Mouse (Mus musculus) small intestine, adult 2 months (tissue): Measurements from ENCODE around the gene Dnajc2. TPM values are rescaled to one million over a fixed set of nuclear protein-coding genes. Genes with fewer than 3 reads are reported as not detected.
"Not testable (repeated sequence)": the region's sequence is repeated elsewhere in the genome, so short reads cannot be mapped to it uniquely, and the experiment has no call there.

Source experiments
- H3K27ac ChIP-seq: fragments of 200-500 bp; 2 replicates; pipeline ENCODE4 v1.5.1; 2012; ENCODE audit warnings: low read depth, low read length, control low read depth, inconsistent platforms; ENCODE audit not compliant: insufficient read depth
- H3K27me3 ChIP-seq: fragments of 200-500 bp; 2 replicates; pipeline ENCODE4 v1.6.1; 2012; ENCODE audit warnings: mild to moderate bottlenecking, moderate library complexity, low read length, inconsistent platforms; ENCODE audit not compliant: control insufficient read depth, insufficient read depth
- H3K36me3 ChIP-seq: fragments of 200-500 bp; 2 replicates; pipeline ENCODE4 v1.6.1; 2012; ENCODE audit warnings: mild to moderate bottlenecking, low read length, control low read depth, inconsistent platforms; ENCODE audit not compliant: control insufficient read depth, insufficient read depth
- H3K4me1 ChIP-seq: fragments of 200-500 bp; 2 replicates; pipeline ENCODE4 v1.6.1; 2012; ENCODE audit warnings: low read length, inconsistent platforms, mixed read lengths; ENCODE audit not compliant: control insufficient read depth, insufficient read depth, insufficient read length
- H3K4me3 ChIP-seq: fragments of 200-500 bp; 2 replicates; pipeline ENCODE4 v1.5.1; 2012; ENCODE audit warnings: low read depth, mild to moderate bottlenecking, control low read depth, inconsistent platforms, low read length, moderate library complexity
- CTCF ChIP-seq: fragments of 200-500 bp; IDR thresholded peaks from 2 replicates; pipeline ENCODE4 v1.5.1; 2012; ENCODE audit warnings: low read depth, mild to moderate bottlenecking, control low read depth, inconsistent platforms, low read length, moderate library complexity, mixed read lengths; ENCODE audit not compliant: insufficient replicate concordance, insufficient read length; ENCODE audit errors: extremely low read depth
- POLR2A ChIP-seq: fragments of 200-500 bp; IDR thresholded peaks from 2 replicates; pipeline ENCODE4 v1.6.1; 2012; ENCODE audit warnings: low read depth, mild to moderate bottlenecking, control low read depth, inconsistent platforms, low read length, moderate library complexity
- WGBS: fragments of 180-500 bp; shearing (Covaris S2); methylation state at CpG from one replicate; pipeline ENCODE4 v1.1.7; 2018; 5-methylcytosine and 5-hydroxymethylcytosine counted together
- polyA plus RNA-seq: library from polyadenylated mRNA; depleted of rRNA; stranded (reverse); fragments of >200 nt; gene quantifications from 2 replicates; pipeline ENCODE4 v1.2.3, GENCODE M21; 2012; rRNA removed

Dnajc2 gene
- polyA plus RNA-seq, 1 experiment, result 9.2 TPM

DNA sequence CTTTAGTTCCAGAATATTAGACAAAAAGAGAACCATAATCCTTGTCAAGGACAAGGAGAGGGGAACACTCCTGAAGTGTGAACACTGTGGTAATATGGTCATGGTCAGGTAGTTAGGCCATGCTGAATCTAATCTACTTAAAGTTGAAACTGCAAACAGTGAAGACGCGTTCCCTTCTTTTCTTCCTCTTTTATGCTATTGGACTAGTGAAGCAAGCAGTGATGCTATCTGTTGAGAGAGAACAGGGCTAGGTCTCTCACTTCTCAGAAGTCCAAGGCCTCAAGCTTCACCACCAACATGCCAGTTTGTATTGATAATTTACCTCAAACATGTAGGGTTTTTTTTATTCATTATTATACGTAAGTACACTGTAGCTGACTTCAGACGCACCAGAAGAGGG lies 70.6 kb downstream of the Dnajc2 start:
- H3K27me3 ChIP-seq, result no peaks in the 10 kb centered on the region
- H3K27ac ChIP-seq, result no peak overlapping the region
- TF ChIP-seq POLR2A (no peak), CTCF (no peak)
- no peaks in the 10 kb centered on the region; the same call in 1 of the 2 replicates for H3K4me1 ChIP-seq
- 87% methylated on average over 4 of the region's 4 CpGs for WGBS
- no peaks in the 10 kb centered on the region for H3K36me3 ChIP-seq
- no peak overlapping the region for H3K4me3 ChIP-seq

- Histone ChIP-seq H3K27ac (no peak overlapping the region), H3K36me3 (no peaks in the 10 kb centered on the region), H3K27me3 (no peaks in the 10 kb centered on the region), H3K4me3 (no peak overlapping the region), H3K4me1 (no peaks in the 10 kb centered on the region; the same call in 1 of the 2 replicates)
- WGBS, result 65% methylated on average over 13 of the region's 13 CpGs
- TF ChIP-seq POLR2A (no peak), CTCF (no peak)
These were observed 72.8 kb downstream of the Dnajc2 start for GRCm38 (mm10) chr5:21712127-21712715.

GRCm38 (mm10) chr5:21708011-21708410 lies 77.0 kb downstream of the Dnajc2 start:
- not testable (repeated sequence) for H3K27ac ChIP-seq, H3K36me3 ChIP-seq, H3K4me1 ChIP-seq, H3K27me3 ChIP-seq, H3K4me3 ChIP-seq
- WGBS, result 84% methylated on average over 8 of the region's 8 CpGs

Other genes starting within 250 kb of the Dnajc2 start
- 0.37 and 0.56 TPM in 2 replicates for gene Lrrc17, start 241.7 kb downstream of the Dnajc2 start, polyA plus RNA-seq
- not detected in 2 replicates for gene Fbxl13, start 139.6 kb downstream of the Dnajc2 start, polyA plus RNA-seq
- gene Armc10, start 139.4 kb downstream of the Dnajc2 start, polyA plus RNA-seq, result 12.0 and 31.8 TPM in 2 replicates
- 0.85 and 1.3 TPM in 2 replicates for gene Napepld, start 83.9 kb downstream of the Dnajc2 start, polyA plus RNA-seq
- 9.2 and 14.6 TPM in 2 replicates for gene Pmpcb, start 48.1 kb downstream of the Dnajc2 start, polyA plus RNA-seq
- 4.4 and 8.7 TPM in 2 replicates for gene Psmc2, start within 50 bp of the Dnajc2 start, polyA plus RNA-seq
- gene Slc26a5, start 80.4 kb upstream of the Dnajc2 start, polyA plus RNA-seq, result not detected in 2 replicates